Mouse (Mus musculus) lung, postnatal 0 days (tissue): ENCODE measurements at regions not wholly inside any gene's neighbourhood (a gene's known extent, or its start where the extent isn't known, plus 50 kb on each side); places are given as distances from the start of the nearest gene placed in this dataset.

Source experiments
- ATAC-seq: fragments of 200-750 bp; cut with Nextera tagmentation; 2 replicates; pipeline ENCODE4 v1.8.0; 2017; ENCODE audit warnings: moderate library complexity
- DNase-seq: peaks from one replicate; pipeline ENCODE4 v3.0.0-alpha.2; 2016; ENCODE audit warnings: low spot score
- H3K27ac ChIP-seq: fragments of 300-500 bp; sonication (generic); 2 replicates; pipeline ENCODE4 v1.5.1; 2014; ENCODE audit warnings: antibody characterized with exemption, mild to moderate bottlenecking, low read length, mixed read lengths
- H3K27me3 ChIP-seq: fragments of 300-500 bp; sonication (generic); replicated peaks from 2 replicates; pipeline ENCODE4 v1.6.1; 2014; ENCODE audit warnings: low read length, mixed read lengths; ENCODE audit not compliant: insufficient read depth
- H3K36me3 ChIP-seq: fragments of 300-500 bp; sonication (generic); 2 replicates; pipeline ENCODE4 v1.6.1; 2014; ENCODE audit warnings: low read length, mixed read lengths; ENCODE audit not compliant: insufficient read depth
- H3K4me1 ChIP-seq: fragments of 300-500 bp; sonication (generic); 2 replicates; pipeline ENCODE4 v1.6.1; 2014; ENCODE audit warnings: antibody characterized with exemption, low read depth, low read length, mixed read lengths; ENCODE audit not compliant: insufficient read depth
- H3K4me2 ChIP-seq: fragments of 300-500 bp; sonication (generic); replicated peaks from 2 replicates; pipeline ENCODE4 v1.6.1; 2014; ENCODE audit warnings: low read depth, mild to moderate bottlenecking, low read length, moderate library complexity, mixed read lengths
- H3K4me3 ChIP-seq: fragments of 300-500 bp; sonication (generic); 2 replicates; pipeline ENCODE4 v1.5.1; 2014; ENCODE audit warnings: low read depth, low read length
- H3K9ac ChIP-seq: fragments of 300-500 bp; sonication (generic); replicated peaks from 2 replicates; pipeline ENCODE4 v1.6.1; 2014; ENCODE audit warnings: low read depth, mild to moderate bottlenecking
- H3K9me3 ChIP-seq: fragments of 300-500 bp; sonication (generic); 2 replicates; pipeline ENCODE4 v1.6.1; 2016; ENCODE audit warnings: low read length, mixed read lengths
- CTCF ChIP-seq: IDR thresholded peaks from 2 replicates; pipeline ENCODE4 v1.5.1; 2016; ENCODE audit warnings: antibody characterized with exemption, mild to moderate bottlenecking
- EP300 ChIP-seq: IDR thresholded peaks from 2 replicates; pipeline ENCODE4 v1.6.1; 2016; ENCODE audit warnings: antibody characterized with exemption, mild to moderate bottlenecking, control low read depth
- WGBS: fragments of 180-500 bp; shearing (Covaris S2); extraction: QIAGEN DNeasy Blood & Tissue Kit; methylation state at CpG from one replicate; pipeline ENCODE4 v1.1.7; 2014; 5-methylcytosine and 5-hydroxymethylcytosine counted together

- Histone ChIP-seq H3K27me3 (no peaks in the 10 kb centered on the region), H3K9me3 (no peaks in the 10 kb centered on the region), H3K4me1 (no peaks in the 10 kb centered on the region), H3K9ac (no peak overlapping the region), H3K36me3 (no peaks in the 10 kb centered on the region), H3K4me2 (no peak overlapping the region), H3K4me3 (no peak overlapping the region), H3K27ac (no peak overlapping the region)
- WGBS, result 84% methylated on average over 13 of the region's 13 CpGs
- TF ChIP-seq CTCF (no peak), EP300 (no peak)
- DNase-seq, result no peak
- no peak for ATAC-seq
Observed at GRCm38 (mm10) chr13:53941005-53941747, 114.3 kb downstream of the Drd1 start.

- no peak for TF ChIP-seq EP300
- no peak for TF ChIP-seq CTCF
- H3K36me3 ChIP-seq, result no peaks in the 10 kb centered on the region
- H3K27me3 ChIP-seq, result no peaks in the 10 kb centered on the region
- no peak overlapping the region for H3K9ac ChIP-seq
- DNase-seq (no peak), ATAC-seq (no peak)
- 85% methylated on average over 14 of the region's 14 CpGs for WGBS
- H3K9me3 ChIP-seq, result no peaks in the 10 kb centered on the region
- H3K4me2 ChIP-seq, result no peak overlapping the region
- H3K4me3 ChIP-seq, result no peak overlapping the region
- H3K27ac ChIP-seq, result no peak overlapping the region
- no peaks in the 10 kb centered on the region for H3K4me1 ChIP-seq
Observed at GRCm38 (mm10) chr13:53935174-53935699, 120.3 kb downstream of the Drd1 start.

DNA sequence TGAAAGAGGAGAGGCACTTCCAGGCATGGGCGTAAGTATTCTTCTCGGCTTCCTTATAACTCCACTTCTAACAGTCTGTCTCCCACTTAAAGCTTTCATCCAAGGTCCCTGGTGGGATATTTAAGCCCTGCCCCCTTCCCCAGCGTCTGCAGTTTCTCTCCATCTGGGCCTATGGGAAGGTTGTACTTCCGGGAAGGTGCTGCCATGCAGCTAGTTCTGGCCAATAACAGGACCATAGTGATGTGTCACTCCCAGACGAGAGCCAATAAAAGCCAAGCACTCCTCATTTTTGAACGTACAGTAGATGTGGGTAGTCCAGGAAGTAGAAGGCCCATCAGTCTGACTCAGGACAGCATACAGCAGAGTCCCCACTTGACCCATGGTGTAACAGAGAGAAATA, 121.0 kb downstream of the Drd1 start:
- no peaks in the 10 kb centered on the region for H3K4me1 ChIP-seq
- H3K9me3 ChIP-seq, result no peaks in the 10 kb centered on the region
- H3K4me2 ChIP-seq, result no peak overlapping the region
- ATAC-seq, result no peak
- no peak overlapping the region for H3K9ac ChIP-seq
- no peaks in the 10 kb centered on the region for H3K27me3 ChIP-seq
- 73% methylated on average over 6 of the region's 6 CpGs for WGBS
- H3K27ac ChIP-seq, result no peak overlapping the region
- TF ChIP-seq EP300, result no peak
- no peak for TF ChIP-seq CTCF
- DNase-seq, result no peak
- no peaks in the 10 kb centered on the region for H3K36me3 ChIP-seq
- H3K4me3 ChIP-seq, result no peak overlapping the region

DNA sequence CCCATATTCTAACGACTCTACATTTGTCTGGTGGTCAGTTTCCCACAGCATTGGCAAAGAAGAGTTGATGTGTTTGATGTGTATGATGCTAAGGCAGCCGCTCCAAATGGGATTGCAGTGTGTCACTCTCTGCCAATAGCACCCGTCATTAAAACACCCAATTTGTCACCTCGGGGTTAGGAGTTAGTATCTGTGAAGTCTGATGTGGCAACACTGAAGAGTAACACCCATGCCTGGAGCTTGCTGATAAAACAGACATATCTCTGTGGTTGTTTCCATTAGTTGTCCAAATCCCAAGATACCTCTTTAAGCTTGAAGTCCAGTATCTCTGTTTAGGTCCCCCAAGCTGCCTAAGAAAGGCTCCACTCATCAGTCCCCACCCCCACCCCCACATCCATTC, 129.4 kb downstream of the Drd1 start:
- TF ChIP-seq CTCF (no peak), EP300 (no peak)
- Histone ChIP-seq H3K36me3 (no peaks in the 10 kb centered on the region), H3K27ac (no peak overlapping the region), H3K4me3 (no peak overlapping the region), H3K4me1 (no peaks in the 10 kb centered on the region), H3K9me3 (no peaks in the 10 kb centered on the region), H3K27me3 (no peaks in the 10 kb centered on the region), H3K9ac (no peak overlapping the region), H3K4me2 (no peak overlapping the region)
- 65% methylated on average over 4 of the region's 4 CpGs for WGBS
- ATAC-seq (no peak), DNase-seq (no peak)

- 79% methylated on average over 4 of the region's 4 CpGs for WGBS
- ATAC-seq (no peak), DNase-seq (no peak)
Observed at GRCm38 (mm10) chr13:53924433-53924832, 131.1 kb downstream of the Drd1 start.

GRCm38 (mm10) chr13:53923721-53924374, 131.7 kb downstream of the Drd1 start:
- DNase-seq, result no peak
- Histone ChIP-seq H3K4me1 (peaks cover 6% of the 10 kb centered on the region; the same call in 1 of the 2 replicates), H3K4me2 (no peak overlapping the region), H3K4me3 (no peak overlapping the region), H3K9ac (no peak overlapping the region), H3K9me3 (no peaks in the 10 kb centered on the region), H3K27ac (no peak overlapping the region), H3K27me3 (no peaks in the 10 kb centered on the region), H3K36me3 (no peaks in the 10 kb centered on the region)
- 82% methylated on average over 7 of the region's 7 CpGs for WGBS
- no peak for ATAC-seq
- TF ChIP-seq EP300, result no peak
- no peak for TF ChIP-seq CTCF

More at GRCm38 (mm10) chr13:53924433-53924832, 131.1 kb downstream of the Drd1 start:
- no peaks in the 10 kb centered on the region for H3K27me3 ChIP-seq
- H3K4me2 ChIP-seq, result no peak overlapping the region
- H3K9ac ChIP-seq, result no peak overlapping the region
- no peak for TF ChIP-seq CTCF
- H3K4me1 ChIP-seq, result peaks cover 6% of the 10 kb centered on the region; the same call in 1 of the 2 replicates
- no peak overlapping the region for H3K4me3 ChIP-seq
- H3K36me3 ChIP-seq, result no peaks in the 10 kb centered on the region
- H3K27ac ChIP-seq, result no peak overlapping the region
- H3K9me3 ChIP-seq, result no peaks in the 10 kb centered on the region
